Mouse (Mus musculus) CD4-positive naive resting alpha-beta T cell, adult 57 days (primary cell): Measurements from ENCODE around the gene Akap13. TPM values are rescaled to one million over a fixed set of nuclear protein-coding genes. Genes with fewer than 3 reads are reported as not detected.

Source experiments
- total RNA-seq: library from RNA; stranded (reverse); gene quantifications from one replicate; pipeline ENCODE4 v1.2.4, GENCODE M21; 2023

Gene Akap13
- total RNA-seq: 467 TPM

GRCm38 (mm10) chr7:75455223-75456151, at the start of gene Akap13:
Gene Akap13, plus strand, starts transcription at chr7:75455534.

Other genes with a start within 250 kb of the Akap13 start
- not detected for gene Sv2b, start 146.3 kb upstream of the Akap13 start, total RNA-seq